In genomic region chr8:74949445-74949844, GRCm38 (mm10) we compare ENCODE assay signal across 22 mouse cellular contexts.
"Had no signal": no experiment of that assay in that cellular context is flagged by ENCODE, and none has a peak within 500 bp of the region (broad histone marks: within the 10 kb centered on the region; RNA-seq: fewer than 3 reads in every experiment).

No protein-coding gene starts in this region.

- ATAC-seq: hindbrain, postnatal 0 days; intestine, embryonic 16.5 days; liver, embryonic 12.5 days had no signal

- DNase-seq: gastrocnemius, adult 2 months; gastrocnemius, postnatal 10 days; gastrocnemius, postnatal 25 days; heart, adult 2 months; heart, postnatal 10 days; kidney, adult 11 months; kidney, adult 2 months; kidney, adult 9 months; kidney, postnatal 14 days; kidney, postnatal 36 days had no signal

- H3K4me1 ChIP-seq: heart, embryonic 12.5 days; hindbrain, embryonic 13.5 days; hindbrain, embryonic 15.5 days; kidney, embryonic 15.5 days; limb, embryonic 10.5 days; limb, embryonic 12.5 days; liver, embryonic 12.5 days had no signal

- H3K4me3 ChIP-seq: gastrocnemius, adult 2 months; heart, adult 2 months; heart, embryonic 12.5 days; hindbrain, embryonic 13.5 days; hindbrain, embryonic 15.5 days; kidney, embryonic 15.5 days; left cerebral cortex, adult 2 months; limb, embryonic 10.5 days; limb, embryonic 12.5 days; liver, embryonic 12.5 days had no signal

- H3K27ac ChIP-seq: gastrocnemius, adult 2 months; heart, adult 2 months; hindbrain, embryonic 13.5 days; hindbrain, embryonic 15.5 days; hindbrain, postnatal 0 days; kidney, embryonic 15.5 days; kidney, postnatal 0 days; left cerebral cortex, adult 2 months; limb, embryonic 10.5 days; limb, embryonic 12.5 days; liver, embryonic 12.5 days; liver, embryonic 14.5 days had no signal
